Mouse (Mus musculus) lung, embryonic 14.5 days (tissue): ENCODE data around the gene Cnpy1. TPM values are rescaled to one million over a fixed set of nuclear protein-coding genes. Genes with fewer than 3 reads are reported as not detected.

ENCODE experiments used
- ATAC-seq: fragments of 200-750 bp; cut with Nextera tagmentation; 2 replicates; pipeline ENCODE4 v1.8.0; 2017; ENCODE audit warnings: mild to moderate bottlenecking, moderate TSS enrichment, moderate library complexity; ENCODE audit not compliant: insufficient read depth
- DNase-seq: peaks from one replicate; pipeline ENCODE4 v3.0.0-alpha.2; 2015
- H3K27ac ChIP-seq: fragments of 300-500 bp; sonication (generic); 2 replicates; pipeline ENCODE4 v1.5.1; 2014; ENCODE audit warnings: low read depth, mild to moderate bottlenecking, moderate library complexity
- H3K27me3 ChIP-seq: fragments of 300-500 bp; sonication (generic); 2 replicates; pipeline ENCODE4 v1.6.1; 2014; ENCODE audit warnings: low read length, control low read depth; ENCODE audit not compliant: insufficient read depth
- H3K36me3 ChIP-seq: fragments of 300-500 bp; sonication (generic); 2 replicates; pipeline ENCODE4 v1.6.1; 2014; ENCODE audit warnings: control low read depth; ENCODE audit not compliant: insufficient read depth
- H3K4me1 ChIP-seq: fragments of 300-500 bp; sonication (generic); 2 replicates; pipeline ENCODE4 v1.6.1; 2014; ENCODE audit warnings: antibody characterized with exemption, control low read depth; ENCODE audit not compliant: insufficient read depth
- H3K4me2 ChIP-seq: fragments of 300-500 bp; sonication (generic); 2 replicates; pipeline ENCODE4 v1.6.1; 2014; ENCODE audit warnings: mild to moderate bottlenecking
- H3K4me3 ChIP-seq: fragments of 300-500 bp; sonication (generic); 2 replicates; pipeline ENCODE4 v1.5.1; 2014; ENCODE audit warnings: low read depth, low read length
- H3K9ac ChIP-seq: fragments of 300-500 bp; sonication (generic); 2 replicates; pipeline ENCODE4 v1.6.1; 2014
- H3K9me3 ChIP-seq: fragments of 300-500 bp; sonication (generic); 2 replicates; pipeline ENCODE4 v1.6.1; 2016; ENCODE audit warnings: low read depth, low read length, control low read depth
- CTCF ChIP-seq: IDR thresholded peaks from 2 replicates; pipeline ENCODE4 v1.5.1; 2016; ENCODE audit warnings: antibody characterized with exemption, low read depth
- WGBS: fragments of 180-500 bp; shearing (Covaris S2); extraction: QIAGEN DNeasy Blood & Tissue Kit; methylation state at CpG from one replicate; pipeline ENCODE4 v1.1.7; 2014; 5-methylcytosine and 5-hydroxymethylcytosine counted together
- polyA plus RNA-seq: library from polyadenylated mRNA; unstranded; fragments of >200 nt; fragmentation: Nextera tagmentation; extraction: Ambion mirVana; gene quantifications from 2 replicates; pipeline ENCODE4 v1.2.1, GENCODE M21; 2014

Gene Cnpy1
- polyA plus RNA-seq, 1 experiment from 2014 or later: 0.49 TPM

- no peak overlapping the region for H3K4me3 ChIP-seq
- no peaks in the 10 kb centered on the region for H3K4me1 ChIP-seq
- no peak overlapping the region for H3K9ac ChIP-seq
- H3K4me2 ChIP-seq: no peak overlapping the region
- H3K9me3 ChIP-seq: no peaks in the 10 kb centered on the region
- WGBS: 0% methylated on average over 5 of the region's 5 CpGs
- ATAC-seq (no peak), DNase-seq (no peak)
- H3K36me3 ChIP-seq: no peaks in the 10 kb centered on the region
- H3K27me3 ChIP-seq: peaks cover 92% of the 10 kb centered on the region
- no peak for TF ChIP-seq CTCF
- H3K27ac ChIP-seq: no peak overlapping the region
Observed at GRCm38 (mm10) chr5:28169166-28169801, 76.3 kb downstream of the Cnpy1 start.

- no peaks in the 10 kb centered on the region for H3K9me3 ChIP-seq
- H3K36me3 ChIP-seq: no peaks in the 10 kb centered on the region
- no peak overlapping the region for H3K4me2 ChIP-seq
- no peak for TF ChIP-seq CTCF
- H3K9ac ChIP-seq: no peak overlapping the region
- no peak overlapping the region; the same call in 1 of the 2 replicates for H3K4me3 ChIP-seq
- ATAC-seq (no peak), DNase-seq (no peak)
- WGBS: under 1% methylated on average over 36 of the region's 36 CpGs
- H3K4me1 ChIP-seq: no peaks in the 10 kb centered on the region
- no peak overlapping the region for H3K27ac ChIP-seq
- H3K27me3 ChIP-seq: peaks cover 92% of the 10 kb centered on the region
Observed at GRCm38 (mm10) chr5:28168253-28169165, 77.1 kb downstream of the Cnpy1 start.

GRCm38 (mm10) chr5:28167611-28168252 is 77.9 kb downstream of the Cnpy1 start:
- TF ChIP-seq CTCF: no peak
- H3K4me3 ChIP-seq: no peak overlapping the region
- peaks cover 92% of the 10 kb centered on the region for H3K27me3 ChIP-seq
- H3K4me1 ChIP-seq: no peaks in the 10 kb centered on the region
- no peaks in the 10 kb centered on the region for H3K9me3 ChIP-seq
- no peak overlapping the region for H3K9ac ChIP-seq
- 1% methylated on average over 29 of the region's 29 CpGs for WGBS
- H3K4me2 ChIP-seq: no peak overlapping the region
- H3K27ac ChIP-seq: no peak overlapping the region
- H3K36me3 ChIP-seq: no peaks in the 10 kb centered on the region
- ATAC-seq (no peak), DNase-seq (peak; percentile 46)

GRCm38 (mm10) chr5:28166256-28167231 is 79.1 kb downstream of the Cnpy1 start:
- under 1% methylated on average over 107 of the region's 111 CpGs for WGBS
- Histone ChIP-seq H3K4me1 (no peaks in the 10 kb centered on the region), H3K27me3 (peaks cover 92% of the 10 kb centered on the region), H3K9ac (no peak overlapping the region), H3K36me3 (no peaks in the 10 kb centered on the region), H3K9me3 (no peaks in the 10 kb centered on the region), H3K4me2 (peak overlapping the region; percentile 94), H3K27ac (no peak overlapping the region), H3K4me3 (peak overlapping the region; percentile 38)
- ATAC-seq (peak; percentile 32; the same call in 1 of the 2 replicates), DNase-seq (peak; percentile 54)
- no peak for TF ChIP-seq CTCF

GRCm38 (mm10) chr5:28165358-28166255 is 80.0 kb downstream of the Cnpy1 start, which contains the start of gene En2:
Gene En2, plus strand, starts transcription at chr5:28165694.
- no peaks in the 10 kb centered on the region for H3K36me3 ChIP-seq
- ATAC-seq: peak; percentile 69
- H3K4me2 ChIP-seq: peak within 1 kb of the TSS; percentile 94
- H3K9me3 ChIP-seq: no peaks in the 10 kb centered on the region
- peak within 1 kb of the TSS; percentile 9; the same call in 1 of the 2 replicates for H3K9ac ChIP-seq
- under 1% methylated on average over 94 of the region's 113 CpGs for WGBS
- H3K27ac ChIP-seq: no peak within 1 kb of the TSS
- no peaks in the 10 kb centered on the region for H3K4me1 ChIP-seq
- peak; percentile 77 for DNase-seq
- peaks cover 94% of the 10 kb centered on the region for H3K27me3 ChIP-seq
- peak within 1 kb of the TSS; percentile 38 for H3K4me3 ChIP-seq
- TF ChIP-seq CTCF: no peak
